Mouse (Mus musculus) heart, embryonic 12.5 days (tissue): ENCODE measurements at regions not wholly inside any gene's neighbourhood (a gene's known extent, or its start where the extent isn't known, plus 50 kb on each side); places are given as distances from the start of the nearest gene placed in this dataset.

Experiments used
- ATAC-seq: fragments of 200-750 bp; cut with Nextera tagmentation; 2 replicates; pipeline ENCODE4 v1.8.0; 2017; ENCODE audit warnings: moderate TSS enrichment, moderate library complexity; ENCODE audit not compliant: insufficient number of reproducible peaks, low FRiP score
- H3K27ac ChIP-seq: fragments of 300-500 bp; sonication (generic); 2 replicates; pipeline ENCODE4 v1.5.1; 2016; ENCODE audit warnings: mild to moderate bottlenecking, moderate library complexity; ENCODE audit not compliant: poor library complexity, severe bottlenecking
- H3K27me3 ChIP-seq: fragments of 300-500 bp; sonication (generic); replicated peaks from 2 replicates; pipeline ENCODE4 v1.6.1; 2016; ENCODE audit warnings: mild to moderate bottlenecking, moderate library complexity
- H3K36me3 ChIP-seq: fragments of 300-500 bp; sonication (generic); 2 replicates; pipeline ENCODE4 v1.6.1; 2016; ENCODE audit warnings: mild to moderate bottlenecking, moderate library complexity
- H3K4me1 ChIP-seq: fragments of 300-500 bp; sonication (generic); replicated peaks from 2 replicates; pipeline ENCODE4 v1.6.1; 2016; ENCODE audit warnings: mild to moderate bottlenecking
- H3K4me2 ChIP-seq: fragments of 300-500 bp; sonication (generic); 2 replicates; pipeline ENCODE4 v1.6.1; 2016; ENCODE audit warnings: mild to moderate bottlenecking, moderate library complexity
- H3K4me3 ChIP-seq: fragments of 300-500 bp; sonication (generic); 2 replicates; pipeline ENCODE4 v1.5.1; 2016; ENCODE audit warnings: mild to moderate bottlenecking
- H3K9ac ChIP-seq: fragments of 300-500 bp; sonication (generic); 2 replicates; pipeline ENCODE4 v1.6.1; 2016; ENCODE audit warnings: mild to moderate bottlenecking, moderate library complexity
- H3K9me3 ChIP-seq: fragments of 300-500 bp; sonication (generic); replicated peaks from 2 replicates; pipeline ENCODE4 v1.6.1; 2016; ENCODE audit warnings: mild to moderate bottlenecking, moderate library complexity
- WGBS: fragments of 180-500 bp; shearing (Covaris S2); methylation state at CpG from one replicate; pipeline ENCODE4 v1.1.7; 2016; 5-methylcytosine and 5-hydroxymethylcytosine counted together

DNA sequence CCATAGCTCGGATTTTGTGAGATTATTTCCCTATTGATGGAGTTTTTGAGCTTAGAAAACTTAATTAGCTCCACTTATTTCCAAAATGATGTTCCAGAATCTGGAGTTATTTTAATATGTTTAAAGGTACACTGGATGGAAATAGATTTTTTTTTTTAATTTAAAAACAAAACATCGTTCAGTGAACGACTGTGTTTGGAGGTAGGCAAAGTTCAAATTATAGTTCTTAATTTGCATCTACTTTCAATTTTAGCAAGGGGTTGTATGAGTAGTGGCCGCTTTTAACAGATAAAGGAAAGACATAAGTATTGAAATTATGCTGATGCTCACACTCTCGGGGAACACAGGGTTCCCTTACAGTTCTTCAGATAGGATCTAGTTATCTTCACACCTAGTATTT lies 284.6 kb upstream of the Adgrl2 start:
- Histone ChIP-seq H3K4me3 (no peak overlapping the region), H3K4me2 (peak overlapping the region; percentile 58; the same call in 1 of the 2 replicates), H3K9me3 (no peaks in the 10 kb centered on the region), H3K27ac (no peak overlapping the region), H3K36me3 (no peaks in the 10 kb centered on the region), H3K27me3 (no peaks in the 10 kb centered on the region), H3K9ac (no peak overlapping the region), H3K4me1 (peaks cover 6% of the 10 kb centered on the region)
- no peak for ATAC-seq
- WGBS, result 73% methylated on average over 5 of the region's 5 CpGs

DNA sequence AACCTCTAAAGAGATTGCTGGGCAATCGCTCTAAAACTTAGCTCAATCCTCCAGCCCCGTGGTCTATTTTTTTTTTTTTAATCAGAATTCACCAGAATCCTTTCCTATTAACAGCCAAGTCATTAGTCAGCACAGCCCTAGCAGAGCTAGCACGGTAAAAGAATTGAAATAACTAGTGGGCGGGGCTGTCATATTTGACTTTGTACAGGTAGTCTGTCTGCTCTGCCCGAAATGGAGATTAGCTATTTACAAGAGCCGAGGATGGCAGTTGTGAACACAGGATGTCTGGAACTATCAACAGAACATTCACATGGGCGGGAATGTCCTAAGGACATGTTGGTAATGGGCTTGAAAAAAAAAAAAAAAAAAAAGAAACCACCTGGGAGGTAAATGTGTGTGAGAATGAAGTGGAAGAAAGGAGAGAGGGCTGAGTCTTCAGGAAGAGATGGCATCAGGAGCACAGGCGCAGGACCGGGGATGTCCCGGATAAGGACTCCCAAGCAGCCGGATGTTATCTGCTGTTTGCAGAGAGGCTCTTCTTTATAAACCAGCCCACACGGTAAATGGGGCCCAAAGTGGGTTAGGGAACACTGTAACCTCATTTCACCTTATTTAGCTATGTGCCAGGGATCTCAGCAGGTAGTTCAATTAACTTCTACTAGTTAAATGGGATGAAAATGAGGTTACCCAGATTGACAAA lies 283.8 kb upstream of the Adgrl2 start:
- no peaks in the 10 kb centered on the region for H3K27me3 ChIP-seq
- no peak for ATAC-seq
- WGBS, result 28% methylated on average over 12 of the region's 12 CpGs

DNA sequence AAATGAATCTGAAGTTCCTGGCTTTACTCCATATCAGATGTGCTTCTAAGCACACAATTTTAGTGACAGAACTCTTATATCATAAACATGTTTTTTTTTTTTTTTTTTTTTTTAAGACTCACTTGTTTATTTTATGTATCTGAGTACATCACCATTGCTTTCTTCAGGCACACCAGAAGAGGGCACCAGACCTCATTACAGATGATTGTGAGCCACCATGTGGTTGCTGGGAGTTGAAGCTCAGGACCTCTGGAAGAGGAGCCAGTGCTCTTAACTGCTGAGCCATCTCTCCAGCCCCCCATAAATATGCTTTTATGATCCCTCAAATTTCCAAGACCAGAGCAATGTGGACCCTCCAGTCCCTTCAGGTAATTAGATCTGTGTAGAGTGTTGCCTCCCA lies 280.1 kb upstream of the Adgrl2 start:
- H3K27ac ChIP-seq, result no peak overlapping the region
- H3K9me3 ChIP-seq, result no peaks in the 10 kb centered on the region
- H3K4me1 ChIP-seq, result peaks cover 6% of the 10 kb centered on the region
- H3K9ac ChIP-seq, result no peak overlapping the region
- no peaks in the 10 kb centered on the region for H3K36me3 ChIP-seq
- no peaks in the 10 kb centered on the region for H3K27me3 ChIP-seq
- H3K4me3 ChIP-seq, result no peak overlapping the region
- no peak overlapping the region for H3K4me2 ChIP-seq
- ATAC-seq, result no peak

More for the DNA sequence above, 283.8 kb upstream of the Adgrl2 start:
- Histone ChIP-seq H3K9me3 (no peaks in the 10 kb centered on the region), H3K4me1 (peaks cover 6% of the 10 kb centered on the region), H3K9ac (0 out of 2 replicates have a peak overlapping the region, but pooled peaks have one; percentile 7), H3K36me3 (no peaks in the 10 kb centered on the region), H3K4me2 (peak overlapping the region; percentile 58), H3K27ac (no peak overlapping the region), H3K4me3 (no peak overlapping the region)

DNA sequence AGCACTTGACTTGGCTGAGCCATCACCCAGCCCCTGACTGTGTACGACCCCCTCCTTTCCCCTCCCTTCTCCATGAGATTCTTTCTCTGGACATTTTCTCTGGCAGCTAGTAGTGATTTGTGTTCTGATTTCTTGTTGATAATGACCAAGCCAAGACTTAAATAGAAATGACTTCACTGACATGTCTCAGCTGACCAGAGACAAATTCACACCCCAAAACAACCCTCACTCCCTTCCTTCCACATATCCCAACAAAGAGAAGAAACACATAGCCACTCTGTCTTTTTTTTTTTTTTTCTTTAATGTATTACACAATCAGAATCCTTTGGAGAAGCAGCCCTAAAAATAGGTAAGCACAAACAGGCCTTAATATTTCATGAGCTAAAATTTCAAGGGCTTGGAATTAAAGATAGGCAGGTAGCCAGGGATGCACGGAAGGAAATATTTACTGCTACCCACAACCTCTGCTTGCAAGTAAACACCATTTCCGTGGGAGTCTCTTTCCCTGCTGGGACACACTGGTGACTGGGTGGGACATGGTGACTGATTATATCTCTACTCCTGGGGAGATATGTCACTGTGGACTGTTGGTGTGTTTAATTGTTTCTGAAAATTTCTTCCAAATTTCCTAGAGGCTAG lies 272.1 kb upstream of the Adgrl2 start:
- no peak overlapping the region for H3K4me3 ChIP-seq
- no peaks in the 10 kb centered on the region for H3K9me3 ChIP-seq
- H3K4me2 ChIP-seq, result no peak overlapping the region
- no peak overlapping the region for H3K9ac ChIP-seq
- H3K27ac ChIP-seq, result no peak overlapping the region
- ATAC-seq, result no peak
- WGBS, result 41% methylated on average over 3 of the region's 3 CpGs
- no peaks in the 10 kb centered on the region for H3K27me3 ChIP-seq
- H3K36me3 ChIP-seq, result no peaks in the 10 kb centered on the region
- H3K4me1 ChIP-seq, result peaks cover 17% of the 10 kb centered on the region

DNA sequence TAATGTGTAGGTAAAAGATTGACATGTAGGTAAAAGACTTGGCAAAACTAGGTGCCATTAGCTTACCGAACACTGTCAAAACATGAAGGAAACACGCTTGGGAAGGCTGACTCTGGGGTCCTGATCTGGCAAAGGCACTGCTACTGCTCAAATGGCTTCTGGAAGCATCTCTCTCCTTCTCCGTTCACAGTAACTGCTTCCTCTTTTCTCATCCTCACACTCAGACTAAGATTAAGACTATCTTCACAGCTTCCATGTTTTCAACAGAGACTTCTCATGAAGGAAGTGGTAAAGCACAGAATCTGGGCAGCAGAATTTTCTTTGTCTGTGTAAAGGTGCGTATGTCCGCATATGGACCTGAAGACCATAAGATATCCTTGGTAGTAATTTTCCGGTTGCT lies 271.4 kb upstream of the Adgrl2 start:
- no peak overlapping the region for H3K4me2 ChIP-seq
- no peak overlapping the region for H3K9ac ChIP-seq
- no peak overlapping the region for H3K4me3 ChIP-seq
- H3K27ac ChIP-seq, result no peak overlapping the region
- no peaks in the 10 kb centered on the region for H3K36me3 ChIP-seq
- no peaks in the 10 kb centered on the region for H3K9me3 ChIP-seq
- H3K4me1 ChIP-seq, result peaks cover 20% of the 10 kb centered on the region
- 89% methylated on average over 6 of the region's 6 CpGs for WGBS
- H3K27me3 ChIP-seq, result no peaks in the 10 kb centered on the region
- ATAC-seq, result no peak

DNA sequence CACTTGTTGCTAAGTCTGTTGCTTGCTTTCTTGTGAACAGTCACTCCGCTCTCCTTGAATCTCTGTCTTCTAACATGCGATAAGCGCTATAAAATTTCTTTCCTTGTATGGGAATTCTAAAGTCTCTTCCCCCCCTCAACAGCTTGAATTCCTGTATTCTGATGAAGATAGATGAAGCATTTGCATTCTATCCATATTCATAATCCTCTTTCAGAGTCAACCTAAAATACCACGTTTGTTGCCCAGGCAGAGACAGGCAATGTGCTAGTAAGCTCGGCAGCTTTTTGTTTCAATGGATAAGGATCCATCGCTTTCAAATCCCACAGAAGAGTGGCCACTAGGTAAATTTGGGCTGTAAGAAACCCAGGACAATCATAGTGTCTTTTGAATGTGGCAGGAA lies 268.5 kb upstream of the Adgrl2 start:
- whole genome bisulfite sequencing, result 84% methylated on average over 6 of the region's 6 CpGs
- Histone ChIP-seq H3K4me3 (no peak overlapping the region), H3K27ac (no peak overlapping the region), H3K9ac (no peak overlapping the region), H3K9me3 (no peaks in the 10 kb centered on the region), H3K36me3 (no peaks in the 10 kb centered on the region), H3K4me1 (peaks cover 20% of the 10 kb centered on the region), H3K27me3 (no peaks in the 10 kb centered on the region), H3K4me2 (no peak overlapping the region)
- ATAC-seq, result no peak

DNA sequence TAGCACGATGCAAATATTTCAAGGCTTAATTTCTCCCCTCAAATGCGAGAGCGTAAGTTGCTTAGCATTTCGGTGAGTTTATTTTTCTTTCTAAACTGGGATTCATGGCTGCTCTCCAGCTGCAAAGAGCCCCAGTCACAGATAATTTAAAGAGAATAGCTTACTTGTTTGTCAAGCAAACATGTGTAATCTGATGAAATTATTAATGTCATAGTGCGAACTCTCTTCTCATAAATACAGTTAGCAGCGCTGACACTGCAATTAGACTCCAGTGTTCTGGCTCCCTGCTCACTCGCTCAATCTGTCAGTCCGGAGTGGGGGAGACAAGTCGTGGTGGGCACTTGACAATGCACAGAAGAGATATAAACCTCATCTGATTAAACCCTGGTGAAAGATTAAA lies 266.5 kb upstream of the Adgrl2 start:
- Histone ChIP-seq H3K36me3 (no peaks in the 10 kb centered on the region), H3K9ac (0 out of 2 replicates have a peak overlapping the region, but pooled peaks have one; percentile 7), H3K4me3 (no peak overlapping the region), H3K9me3 (no peaks in the 10 kb centered on the region), H3K27me3 (no peaks in the 10 kb centered on the region), H3K27ac (no peak overlapping the region), H3K4me2 (no peak overlapping the region), H3K4me1 (peaks cover 7% of the 10 kb centered on the region; the same call in 1 of the 2 replicates)
- ATAC-seq, result no peak
- WGBS, result 57% methylated on average over 9 of the region's 9 CpGs

DNA sequence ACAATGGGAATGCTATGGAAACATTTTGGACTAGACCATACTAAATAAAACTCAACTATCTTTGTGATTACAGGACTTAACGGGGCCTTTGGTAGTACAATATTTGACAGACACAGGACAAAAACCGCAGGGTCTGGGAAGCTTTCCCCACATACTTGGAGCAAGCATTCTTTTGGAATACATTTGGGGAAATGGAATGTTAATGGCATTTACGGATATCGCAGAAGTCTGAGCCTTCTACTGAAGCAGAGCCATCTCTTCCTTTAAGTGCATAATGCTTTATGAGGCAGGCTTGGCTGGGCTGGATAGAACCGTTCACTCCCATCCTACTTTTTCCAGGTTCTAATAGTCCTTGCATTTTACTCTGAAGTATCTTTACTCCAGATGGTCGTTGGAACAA lies 262.7 kb upstream of the Adgrl2 start:
- H3K27ac ChIP-seq, result no peak overlapping the region
- peaks cover 7% of the 10 kb centered on the region; the same call in 1 of the 2 replicates for H3K4me1 ChIP-seq
- H3K4me2 ChIP-seq, result no peak overlapping the region
- H3K9me3 ChIP-seq, result no peaks in the 10 kb centered on the region
- H3K27me3 ChIP-seq, result no peaks in the 10 kb centered on the region
- no peak for ATAC-seq
- H3K36me3 ChIP-seq, result no peaks in the 10 kb centered on the region
- WGBS, result 72% methylated on average over 6 of the region's 6 CpGs
- no peak overlapping the region for H3K4me3 ChIP-seq
- no peak overlapping the region for H3K9ac ChIP-seq

DNA sequence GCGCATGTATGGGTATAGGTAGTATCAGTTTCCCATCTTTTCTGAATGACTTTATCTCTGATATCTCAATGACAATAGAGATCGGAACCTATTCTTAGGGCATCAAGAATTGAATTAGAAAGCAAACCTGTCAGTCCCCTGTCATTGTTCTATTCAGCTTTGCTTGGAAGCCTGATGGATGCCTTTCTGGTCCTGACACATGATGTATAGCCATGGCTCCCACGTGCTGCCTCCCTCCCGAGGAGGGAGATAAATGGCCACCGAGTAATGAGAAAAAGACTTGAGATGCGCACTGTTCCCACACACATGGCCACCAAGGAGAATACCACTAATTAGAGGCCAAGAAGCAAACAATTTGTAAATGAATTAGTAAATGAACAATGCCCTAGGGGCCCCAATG lies 261.8 kb upstream of the Adgrl2 start:
- 74% methylated on average over 6 of the region's 6 CpGs for WGBS
- Histone ChIP-seq H3K4me3 (no peak overlapping the region), H3K27me3 (no peaks in the 10 kb centered on the region), H3K4me2 (no peak overlapping the region), H3K9me3 (no peaks in the 10 kb centered on the region), H3K9ac (no peak overlapping the region), H3K27ac (no peak overlapping the region), H3K4me1 (peaks cover 7% of the 10 kb centered on the region; the same call in 1 of the 2 replicates), H3K36me3 (no peaks in the 10 kb centered on the region)
- no peak for ATAC-seq

DNA sequence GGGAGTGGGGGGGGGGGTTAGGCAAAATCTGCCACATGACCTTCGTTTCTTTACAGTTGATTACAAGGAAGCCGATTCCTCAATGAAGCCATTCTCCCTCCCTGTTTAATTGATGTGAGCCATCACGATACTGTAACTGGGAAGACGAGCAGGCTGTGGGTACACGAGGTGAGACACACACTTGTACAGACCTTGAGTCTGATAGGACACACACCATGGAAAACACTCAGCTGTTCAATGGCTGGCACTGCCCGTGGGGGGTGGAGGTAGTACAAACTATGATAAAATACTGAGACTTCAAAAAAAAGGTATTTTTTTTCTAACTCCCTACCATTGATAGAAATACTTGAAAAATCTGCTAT lies 257.3 kb upstream of the Adgrl2 start:
- Histone ChIP-seq H3K4me3 (no peak overlapping the region), H3K4me1 (no peaks in the 10 kb centered on the region), H3K36me3 (no peaks in the 10 kb centered on the region), H3K27ac (no peak overlapping the region), H3K9ac (no peak overlapping the region), H3K4me2 (no peak overlapping the region), H3K27me3 (no peaks in the 10 kb centered on the region), H3K9me3 (no peaks in the 10 kb centered on the region)
- no peak for ATAC-seq
- 68% methylated on average over 6 of the region's 6 CpGs for WGBS

DNA sequence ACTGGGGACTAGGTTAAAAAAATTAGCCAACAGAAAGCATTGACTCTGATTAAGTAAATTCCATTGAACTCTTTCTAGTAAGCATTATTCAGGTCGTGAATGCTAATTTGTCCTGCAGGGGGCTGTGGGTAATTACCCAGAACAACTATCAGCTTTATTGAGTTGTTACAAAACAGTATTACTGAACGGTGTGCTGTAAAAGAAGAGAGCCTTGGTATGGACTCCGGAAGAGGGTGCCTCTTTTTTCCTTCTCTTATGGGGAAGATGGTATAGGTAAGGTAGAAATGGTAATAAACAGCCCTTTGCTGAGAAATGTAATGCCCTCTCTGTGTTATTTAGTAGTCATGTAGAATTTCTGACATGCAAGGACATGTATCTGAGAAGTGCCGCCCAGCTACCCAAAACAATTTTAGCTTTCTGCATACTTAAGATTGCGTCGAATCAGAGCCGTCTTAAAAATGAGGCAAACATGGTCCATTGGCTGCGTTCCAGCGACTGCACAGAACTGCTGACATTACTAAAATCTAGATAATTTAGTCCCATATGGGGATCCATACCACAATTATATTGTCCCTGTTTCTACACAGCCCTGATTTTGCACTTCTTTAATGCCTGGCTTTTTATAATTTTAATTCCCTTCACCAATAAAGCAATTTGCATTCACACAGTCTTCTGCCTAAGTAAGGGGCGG lies 256.7 kb upstream of the Adgrl2 start:
- 66% methylated on average over 10 of the region's 10 CpGs for WGBS

More for the DNA sequence above, 256.7 kb upstream of the Adgrl2 start:
- Histone ChIP-seq H3K27me3 (no peaks in the 10 kb centered on the region), H3K4me1 (no peaks in the 10 kb centered on the region), H3K9ac (no peak overlapping the region), H3K27ac (no peak overlapping the region), H3K4me3 (no peak overlapping the region), H3K9me3 (no peaks in the 10 kb centered on the region), H3K4me2 (no peak overlapping the region), H3K36me3 (no peaks in the 10 kb centered on the region)
- no peak for ATAC-seq
